Mouse (Mus musculus) liver, embryonic 14.5 days (tissue): ENCODE data around the gene Ncoa6.

ENCODE experiments used
- CTCF ChIP-seq: IDR thresholded peaks from 2 replicates; pipeline ENCODE4 v1.5.1; 2016; ENCODE audit warnings: antibody characterized with exemption, low read depth, control low read depth
- EP300 ChIP-seq: IDR thresholded peaks from 2 replicates; pipeline ENCODE4 v1.6.1; 2016; ENCODE audit warnings: antibody characterized with exemption, low read depth

DNA sequence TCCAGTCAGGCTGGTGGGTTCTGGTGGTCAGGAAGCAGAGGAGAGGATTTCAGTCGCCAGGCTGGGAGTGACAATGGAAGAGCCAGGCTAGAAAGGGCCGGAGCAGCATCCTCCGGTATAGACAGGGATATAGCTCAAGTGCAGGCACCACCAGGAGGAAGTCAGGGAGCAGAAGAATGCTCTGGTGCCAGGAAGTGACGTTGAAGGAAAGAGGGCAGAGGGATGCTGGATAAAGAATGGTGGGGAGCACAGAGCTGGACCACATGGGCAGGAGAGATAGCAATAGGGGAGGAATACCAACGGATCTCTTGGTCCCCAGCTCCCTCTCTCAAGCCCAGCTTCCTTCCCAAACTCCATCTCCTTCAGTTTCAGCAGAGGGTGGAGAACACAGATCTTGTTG lies 39.8 kb upstream of the Ncoa6 start:
- TF ChIP-seq CTCF (no peak), EP300 (no peak)
